Mouse (Mus musculus) lung, adult 10 weeks (tissue): ENCODE results near the gene Olfr1432. TPM values are rescaled to one million over a fixed set of nuclear protein-coding genes. Genes with fewer than 3 reads are reported as not detected.

ENCODE experiments used
- polyA plus RNA-seq: library from polyadenylated mRNA; stranded (reverse); fragments of 350-450 nt; fragmentation: Illumina TruSeq; extraction: RNeasy Lipid Tissue Mini Kit (QIAGEN cat#74804); gene quantifications from one replicate; pipeline ENCODE4 v1.2.3, GENCODE M21; 2014; ENCODE audit warnings: low read depth, low replicate concordance; ENCODE audit not compliant: insufficient read depth

Olfr1432 gene
- not detected for polyA plus RNA-seq

DNA sequence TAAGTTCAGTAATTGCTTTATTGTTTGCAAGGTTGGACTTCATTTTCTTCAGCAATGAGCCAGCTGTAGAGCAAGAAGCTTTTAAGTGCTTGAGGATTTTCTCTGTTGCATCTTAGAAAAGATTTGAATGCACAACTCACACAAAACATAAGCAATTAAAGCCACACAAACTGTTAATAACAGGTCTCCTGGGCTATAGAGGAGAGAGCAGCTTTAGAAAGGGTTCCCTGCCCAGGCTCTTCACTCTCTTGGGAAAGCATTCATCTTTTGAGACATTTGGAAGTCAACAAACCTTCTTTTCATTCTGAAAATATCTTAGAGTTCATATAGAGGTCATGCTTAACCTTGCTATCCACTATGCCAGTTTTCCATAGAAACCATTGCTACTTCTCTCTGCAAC is at the start of gene Olfr1432:
Olfr1432 (minus strand) TSS at position 101 of the 400 bp plus-strand sequence.

DNA sequence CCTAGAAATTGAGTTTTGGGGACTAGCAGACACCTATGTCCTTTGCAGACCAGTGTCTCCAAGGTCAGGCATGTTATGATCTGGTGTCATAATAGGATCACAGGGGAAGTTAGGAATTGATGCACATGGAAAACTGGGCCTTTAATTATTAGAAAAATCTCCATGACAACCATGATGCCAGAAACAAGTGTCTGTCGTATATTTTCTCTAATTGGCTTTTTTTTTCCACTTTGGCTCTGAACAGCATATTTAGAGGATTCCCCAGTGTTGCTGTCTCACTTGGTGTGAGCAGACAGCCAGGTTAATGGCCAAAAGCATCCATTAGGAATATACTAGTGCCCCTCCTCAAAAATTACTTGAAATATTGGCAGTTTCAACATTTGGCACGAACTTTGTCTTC is 47.2 kb upstream of the Olfr1432 start, which contains the start of gene Olfr1434:
Olfr1434 (plus strand) TSS at position 301 of the 400 bp plus-strand sequence.

DNA sequence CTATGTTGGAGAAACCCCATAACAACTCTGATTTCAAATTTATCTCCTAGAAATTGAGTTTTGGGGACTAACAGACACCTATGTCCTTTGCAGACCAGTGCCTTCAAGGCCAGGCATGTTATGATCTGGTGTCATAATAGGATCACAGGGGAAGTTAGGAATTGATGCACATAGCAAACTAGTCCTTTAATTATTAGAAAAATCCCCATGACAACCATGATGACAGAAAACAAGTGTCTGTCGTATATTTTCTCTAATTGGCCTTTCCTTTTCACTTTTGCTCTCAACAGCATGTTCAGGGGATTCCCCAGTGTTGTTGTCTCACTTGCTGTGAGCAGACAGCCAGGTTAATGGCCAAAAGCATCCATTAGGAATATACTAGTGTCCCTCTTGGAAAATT is 28.3 kb upstream of the Olfr1432 start, which contains the start of gene Olfr235:
Olfr235 (plus strand) TSS at position 301 of the 400 bp plus-strand sequence.

GRCm38 (mm10) chr19:12241559-12241958 is 9.2 kb upstream of the Olfr1432 start, which contains the start of gene Olfr262:
TSS of gene Olfr262 (minus strand) at chr19:12241659.

GRCm38 (mm10) chr19:12200334-12200733 is 32.1 kb downstream of the Olfr1432 start, which contains the start of gene Olfr1431:
TSS of gene Olfr1431 (plus strand) at chr19:12200634.

Other genes starting within 250 kb of the Olfr1432 start
- not detected for gene Olfr1423, start 191.3 kb downstream of the Olfr1432 start, polyA plus RNA-seq
- not detected for gene Olfr1424, start 169.9 kb downstream of the Olfr1432 start, polyA plus RNA-seq
- gene Olfr1425, start 154.9 kb downstream of the Olfr1432 start, polyA plus RNA-seq, result not detected
- gene Olfr1426, start 140.6 kb downstream of the Olfr1432 start, polyA plus RNA-seq, result not detected
- not detected for gene Olfr1427, start 129.3 kb downstream of the Olfr1432 start, polyA plus RNA-seq
- not detected for gene Olfr1428, start 116.7 kb downstream of the Olfr1432 start, polyA plus RNA-seq
- not detected for gene Olfr76, start 109.4 kb downstream of the Olfr1432 start, polyA plus RNA-seq
- gene Olfr1555-ps1, start 62.5 kb downstream of the Olfr1432 start, polyA plus RNA-seq, result not detected
- gene Olfr1431, start 32.0 kb downstream of the Olfr1432 start, polyA plus RNA-seq, result not detected
- gene Olfr262, start 9.1 kb upstream of the Olfr1432 start, polyA plus RNA-seq, result not detected
- gene Olfr235, start 28.4 kb upstream of the Olfr1432 start, polyA plus RNA-seq, result not detected
- not detected for gene Olfr1434, start 47.3 kb upstream of the Olfr1432 start, polyA plus RNA-seq
- gene Olfr1436, start 66.5 kb upstream of the Olfr1432 start, polyA plus RNA-seq, result not detected
- gene Olfr1437, start 92.5 kb upstream of the Olfr1432 start, polyA plus RNA-seq, result not detected
- gene Olfr1438-ps1, start 103.3 kb upstream of the Olfr1432 start, polyA plus RNA-seq, result not detected
- not detected for gene Olfr1440, start 154.7 kb upstream of the Olfr1432 start, polyA plus RNA-seq
- not detected for gene Olfr1441, start 184.8 kb upstream of the Olfr1432 start, polyA plus RNA-seq
- not detected for gene Pfpl, start 195.3 kb upstream of the Olfr1432 start, polyA plus RNA-seq
- 54.1 TPM for gene Mpeg1, start 228.2 kb upstream of the Olfr1432 start, polyA plus RNA-seq